Mouse (Mus musculus): ENCODE measurements around the gene Plppr5.

Plppr5 gene

GRCm38 (mm10) chr3:117574529-117575252 is at the start of gene Plppr5:
Plppr5 (plus strand) TSS chr3:117574836.
- in situ Hi-C loops (cut with MboI, MseI): no loop called here

GRCm38 (mm10) chr3:117549899-117550298 is 24.7 kb upstream of the Plppr5 start:
- in situ Hi-C loops (cut with MboI, MseI): no loop called here

GRCm38 (mm10) chr3:117550526-117550925 is 24.1 kb upstream of the Plppr5 start:
- in situ Hi-C loops (cut with MboI, MseI): no loop called here

GRCm38 (mm10) chr3:117556972-117557371 is 17.7 kb upstream of the Plppr5 start:
- in situ Hi-C loops (cut with MboI, MseI): no loop called here

GRCm38 (mm10) chr3:117575253-117575927 is 754 bp downstream of the Plppr5 start:
- in situ Hi-C loops (cut with MboI, MseI): no loop called here

GRCm38 (mm10) chr3:117575928-117576254 is 1.3 kb downstream of the Plppr5 start:
- in situ Hi-C loops (cut with MboI, MseI): no loop called here

- in situ Hi-C loops (cut with MboI, MseI): no loop called here
Measured at GRCm38 (mm10) chr3:117577349-117577748, 2.7 kb downstream of the Plppr5 start.

- in situ Hi-C loops (cut with MboI, MseI): no loop called here
Measured at GRCm38 (mm10) chr3:117582628-117583027, 8.0 kb downstream of the Plppr5 start.

GRCm38 (mm10) chr3:117602404-117602803 is 27.8 kb downstream of the Plppr5 start:
- in situ Hi-C loops (cut with MboI, MseI): no loop called here

- in situ Hi-C loops (cut with MboI, MseI): no loop called here
Measured at GRCm38 (mm10) chr3:117603458-117603857, 28.8 kb downstream of the Plppr5 start.

- in situ Hi-C loops (cut with MboI, MseI): no loop called here
Measured at GRCm38 (mm10) chr3:117606383-117606782, 31.7 kb downstream of the Plppr5 start.

GRCm38 (mm10) chr3:117611453-117611852 is 36.8 kb downstream of the Plppr5 start:
- in situ Hi-C loops (cut with MboI, MseI): no loop called here

- in situ Hi-C loops (cut with MboI, MseI): no loop called here
Measured at GRCm38 (mm10) chr3:117614856-117615255, 40.2 kb downstream of the Plppr5 start.

GRCm38 (mm10) chr3:117625257-117626001 is 50.8 kb downstream of the Plppr5 start:
- in situ Hi-C loops (cut with MboI, MseI): no loop called here

- in situ Hi-C loops (cut with MboI, MseI): no loop called here
Measured at GRCm38 (mm10) chr3:117628799-117629198, 54.2 kb downstream of the Plppr5 start.

- in situ Hi-C loops (cut with MboI, MseI): no loop called here
Measured at GRCm38 (mm10) chr3:117630332-117630731, 55.7 kb downstream of the Plppr5 start.

GRCm38 (mm10) chr3:117648612-117649011 is 74.0 kb downstream of the Plppr5 start:
- in situ Hi-C loops (cut with MboI, MseI): no loop called here

GRCm38 (mm10) chr3:117664316-117664715 is 89.7 kb downstream of the Plppr5 start:
- in situ Hi-C loops (cut with MboI, MseI): no loop called here

GRCm38 (mm10) chr3:117679189-117679588 is 104.6 kb downstream of the Plppr5 start:
- in situ Hi-C loops (cut with MboI, MseI): no loop called here

GRCm38 (mm10) chr3:117684640-117685039 is 110.0 kb downstream of the Plppr5 start:
- in situ Hi-C loops (cut with MboI, MseI): no loop called here

GRCm38 (mm10) chr3:117686036-117686435 is 111.4 kb downstream of the Plppr5 start:
- in situ Hi-C loops (cut with MboI, MseI): no loop called here

GRCm38 (mm10) chr3:117686648-117687047 is 112.0 kb downstream of the Plppr5 start:
- in situ Hi-C loops (cut with MboI, MseI): no loop called here

GRCm38 (mm10) chr3:117694736-117695135 is 120.1 kb downstream of the Plppr5 start:
- in situ Hi-C loops (cut with MboI, MseI): no loop called here
